Mouse (Mus musculus): ENCODE results near the gene Clcn5. TPM values are rescaled to one million over a fixed set of nuclear protein-coding genes. Genes with fewer than 3 reads are reported as not detected.
A peak's percentile ranks its signal among the peaks of the same experiment; 100 is the strongest.

Clcn5 gene
- polyA plus RNA-seq (2014; fragmentation: Nextera tagmentation; extraction: Ambion mirVana): 25.1 and 27.1 TPM in 2 replicates

DNA sequence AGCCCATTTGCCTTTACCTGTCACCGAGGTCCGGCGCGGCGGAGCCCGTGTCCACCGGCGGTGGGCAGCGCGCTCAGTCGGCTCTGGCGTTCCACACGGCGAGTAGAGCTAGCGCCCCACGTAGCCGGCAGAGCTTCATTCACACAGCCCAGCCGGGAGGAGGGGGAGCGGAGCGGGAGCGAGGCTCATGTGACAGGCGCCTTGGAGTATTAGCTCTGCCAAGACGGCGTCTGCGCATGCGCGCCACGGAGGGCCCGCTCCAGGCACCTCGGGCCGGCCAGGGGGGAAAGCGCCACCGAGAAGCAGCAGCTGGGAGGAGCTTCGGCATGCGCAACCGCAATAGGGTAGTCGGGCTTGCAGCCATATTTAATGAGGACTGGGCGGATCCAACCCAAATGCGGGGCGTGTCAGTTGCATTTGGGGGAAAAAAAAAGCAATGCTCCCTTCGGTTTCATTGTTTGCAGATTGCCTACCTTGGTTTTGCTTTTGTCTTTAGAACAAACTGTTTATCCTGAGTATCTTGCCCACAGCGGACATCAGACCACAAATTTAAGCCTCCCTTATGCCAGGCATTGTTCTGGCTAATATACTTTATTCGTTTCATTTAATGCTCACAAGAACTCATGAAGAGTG lies at the start of gene Clcn5:
Gene Clcn5 (minus strand): TSS at position 270 of the 633 bp plus-strand sequence.
- Histone ChIP-seq H3K9me3 (ENCODE audit: control insufficient read depth, low read length) (no peaks in the 10 kb centered on the region), H3K36me3 (ENCODE audit: control insufficient read depth, insufficient read depth, low read length) (no peaks in the 10 kb centered on the region), H3K27ac (replicated peaks in 1 of 2; ENCODE audit: control insufficient read depth in 1 of 2, insufficient read depth in 1 of 2, low read depth in 2 of 2, low read length in 2 of 2) (peak within 1 kb of the TSS; percentile 92 to 95), H3K4me2 (ENCODE audit: low read length) (peak within 1 kb of the TSS; percentile 63), H3K27me3 (ENCODE audit: control insufficient read depth, insufficient read depth, low read length) (no peaks in the 10 kb centered on the region), H3K9ac (ENCODE audit: low read length) (peak within 1 kb of the TSS; percentile 83), H3K4me1 (ENCODE audit: control insufficient read depth in 2 of 2, insufficient read depth in 2 of 2, low read length in 2 of 2) (peaks cover 0 to 8% of the 10 kb centered on the region in 2 experiments; a peak in 2 of 4 replicates), H3K4me3 (ENCODE audit: control insufficient read depth in 1 of 2, insufficient read depth in 1 of 2, low read depth in 1 of 2, low read length in 2 of 2) (peak within 1 kb of the TSS; percentile 68 to 95)
- 21% methylated on average over 43 of the region's 43 CpGs for WGBS
- ATAC-seq (ENCODE audit: insufficient number of reproducible peaks, insufficient read depth, low FRiP score, low read depth): peak; percentile 99

DNA sequence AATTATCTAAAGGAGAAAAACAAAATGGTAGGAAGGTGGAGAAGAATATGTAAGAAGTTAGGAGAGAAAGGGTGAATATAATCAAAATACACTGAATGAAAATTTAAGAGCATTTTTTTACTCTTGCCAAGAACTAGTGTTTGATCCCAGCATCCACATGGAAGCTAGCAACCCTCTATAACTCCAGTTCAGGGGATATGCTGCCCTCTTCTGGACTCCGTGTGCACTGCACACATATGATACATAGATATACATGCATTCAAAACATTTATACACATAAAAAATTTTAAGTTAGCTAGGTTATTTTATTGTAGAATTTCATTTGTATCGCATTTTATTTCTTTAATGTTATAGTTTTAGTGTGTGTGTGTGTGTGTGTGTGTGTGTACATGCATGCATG lies 6.3 kb upstream of the Clcn5 start:
- whole genome bisulfite sequencing: 38% methylated on average over 2 of the region's 2 CpGs
- no peaks in the 10 kb centered on the region for H3K9me3 ChIP-seq (ENCODE audit: control insufficient read depth, low read length)
- H3K27ac ChIP-seq (replicated peaks in 1 of 2; ENCODE audit: control insufficient read depth in 1 of 2, insufficient read depth in 1 of 2, low read depth in 2 of 2, low read length in 2 of 2): no peak overlapping the region
- no peak for ATAC-seq (ENCODE audit: insufficient number of reproducible peaks, insufficient read depth, low FRiP score, low read depth)
- no peaks in the 10 kb centered on the region for H3K36me3 ChIP-seq (ENCODE audit: control insufficient read depth, insufficient read depth, low read length)
- no peaks in the 10 kb centered on the region for H3K27me3 ChIP-seq (ENCODE audit: control insufficient read depth, insufficient read depth, low read length)
- H3K9ac ChIP-seq (ENCODE audit: low read length): no peak overlapping the region
- no peaks in the 10 kb centered on the region for H3K4me1 ChIP-seq (ENCODE audit: control insufficient read depth in 2 of 2, insufficient read depth in 2 of 2, low read length in 2 of 2)
- H3K4me2 ChIP-seq (ENCODE audit: low read length): no peak overlapping the region
- no peak overlapping the region for H3K4me3 ChIP-seq (ENCODE audit: control insufficient read depth in 1 of 2, insufficient read depth in 1 of 2, low read depth in 1 of 2, low read length in 2 of 2)

- 13% methylated on average over 7 of the region's 7 CpGs for WGBS
- H3K4me1 ChIP-seq (ENCODE audit: control insufficient read depth in 2 of 2, insufficient read depth in 2 of 2, low read length in 2 of 2): no peaks in the 10 kb centered on the region
- no peaks in the 10 kb centered on the region for H3K9me3 ChIP-seq (ENCODE audit: control insufficient read depth, low read length)
- no peak overlapping the region for H3K4me2 ChIP-seq (ENCODE audit: low read length)
- no peak overlapping the region for H3K4me3 ChIP-seq (ENCODE audit: control insufficient read depth in 1 of 2, insufficient read depth in 1 of 2, low read depth in 1 of 2, low read length in 2 of 2)
- ATAC-seq (ENCODE audit: insufficient number of reproducible peaks, insufficient read depth, low FRiP score, low read depth): no peak
- no peaks in the 10 kb centered on the region for H3K27me3 ChIP-seq (ENCODE audit: control insufficient read depth, insufficient read depth, low read length)
- no peaks in the 10 kb centered on the region for H3K36me3 ChIP-seq (ENCODE audit: control insufficient read depth, insufficient read depth, low read length)
- no peak overlapping the region for H3K9ac ChIP-seq (ENCODE audit: low read length)
- H3K27ac ChIP-seq (replicated peaks in 1 of 2; ENCODE audit: control insufficient read depth in 1 of 2, insufficient read depth in 1 of 2, low read depth in 2 of 2, low read length in 2 of 2): no peak overlapping the region
These were observed 3.1 kb upstream of the Clcn5 start for GRCm38 (mm10) chrX:7322288-7322687.

DNA sequence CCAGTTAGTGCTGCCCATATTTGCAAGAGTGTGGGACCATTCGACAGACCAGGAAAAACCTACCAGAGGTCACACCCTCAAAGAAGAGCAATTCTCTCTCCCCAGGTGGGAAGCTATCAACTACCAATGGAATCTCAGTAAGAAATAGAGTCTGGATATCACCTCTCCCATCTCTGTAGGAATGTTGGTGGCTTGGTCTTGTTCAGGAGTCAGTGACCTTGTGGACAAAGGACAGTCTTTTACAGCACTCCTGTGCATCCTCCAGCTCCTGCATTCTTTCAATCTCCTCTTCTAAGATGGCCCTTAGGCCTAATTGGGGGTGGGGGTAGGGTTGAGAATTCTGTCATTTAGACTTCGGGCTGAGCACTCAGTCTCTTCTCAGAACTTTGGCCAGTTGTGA lies 1.4 kb upstream of the Clcn5 start:
- Histone ChIP-seq H3K9me3 (ENCODE audit: control insufficient read depth, low read length) (no peaks in the 10 kb centered on the region), H3K27ac (replicated peaks in 1 of 2; ENCODE audit: control insufficient read depth in 1 of 2, insufficient read depth in 1 of 2, low read depth in 2 of 2, low read length in 2 of 2) (no peak overlapping the region), H3K27me3 (ENCODE audit: control insufficient read depth, insufficient read depth, low read length) (no peaks in the 10 kb centered on the region), H3K9ac (ENCODE audit: low read length) (no peak overlapping the region), H3K4me3 (ENCODE audit: control insufficient read depth in 1 of 2, insufficient read depth in 1 of 2, low read depth in 1 of 2, low read length in 2 of 2) (no peak overlapping the region), H3K36me3 (ENCODE audit: control insufficient read depth, insufficient read depth, low read length) (no peaks in the 10 kb centered on the region), H3K4me2 (ENCODE audit: low read length) (no peak overlapping the region), H3K4me1 (ENCODE audit: control insufficient read depth in 2 of 2, insufficient read depth in 2 of 2, low read length in 2 of 2) (no peaks in the 10 kb centered on the region)
- 47% methylated on average over 2 of the region's 2 CpGs for WGBS
- no peak for ATAC-seq (ENCODE audit: insufficient number of reproducible peaks, insufficient read depth, low FRiP score, low read depth)

- Histone ChIP-seq H3K4me3 (ENCODE audit: control insufficient read depth in 1 of 2, insufficient read depth in 1 of 2, low read depth in 1 of 2, low read length in 2 of 2) (peak overlapping the region; percentile 68 to 95), H3K27me3 (ENCODE audit: control insufficient read depth, insufficient read depth, low read length) (no peaks in the 10 kb centered on the region), H3K9ac (ENCODE audit: low read length) (peak overlapping the region; percentile 83), H3K9me3 (ENCODE audit: control insufficient read depth, low read length) (no peaks in the 10 kb centered on the region), H3K4me2 (ENCODE audit: low read length) (peak overlapping the region; percentile 63), H3K36me3 (ENCODE audit: control insufficient read depth, insufficient read depth, low read length) (no peaks in the 10 kb centered on the region), H3K27ac (replicated peaks in 1 of 2; ENCODE audit: control insufficient read depth in 1 of 2, insufficient read depth in 1 of 2, low read depth in 2 of 2, low read length in 2 of 2) (peak overlapping the region; percentile 92 to 95), H3K4me1 (ENCODE audit: control insufficient read depth in 2 of 2, insufficient read depth in 2 of 2, low read length in 2 of 2) (peaks cover 0 to 8% of the 10 kb centered on the region in 2 experiments; a peak in 2 of 4 replicates)
- peak; percentile 68 for ATAC-seq (ENCODE audit: insufficient number of reproducible peaks, insufficient read depth, low FRiP score, low read depth)
- WGBS: 15% methylated on average over 36 of the region's 37 CpGs
These were observed 570 bp downstream of the Clcn5 start for GRCm38 (mm10) chrX:7318551-7319025.

DNA sequence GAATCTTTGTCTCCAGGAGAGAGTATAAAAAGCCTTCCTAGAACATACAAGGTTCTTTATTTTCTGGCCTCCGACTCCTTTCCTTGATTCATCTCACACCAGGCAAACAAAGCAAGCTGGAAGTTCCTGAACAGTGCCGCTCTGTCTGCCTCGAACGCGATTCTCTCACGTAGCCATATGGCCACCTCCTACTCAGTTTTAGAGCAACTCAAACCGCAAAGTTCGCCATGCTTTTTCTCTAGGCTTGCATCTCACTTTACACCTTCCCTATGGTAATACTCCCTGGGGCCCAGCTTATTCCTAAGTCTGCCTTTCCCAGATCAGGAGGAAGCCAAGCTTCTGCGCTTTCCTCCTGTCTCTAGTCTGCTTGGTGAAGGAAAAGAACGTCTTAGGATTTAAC lies 4.0 kb downstream of the Clcn5 start:
- Histone ChIP-seq H3K4me3 (ENCODE audit: control insufficient read depth in 1 of 2, insufficient read depth in 1 of 2, low read depth in 1 of 2, low read length in 2 of 2) (peak overlapping the region in 1 of 2 experiments; percentile 1; a peak in 1 of 4 replicates), H3K9me3 (ENCODE audit: control insufficient read depth, low read length) (no peaks in the 10 kb centered on the region), H3K4me2 (ENCODE audit: low read length) (peak overlapping the region; percentile 53), H3K4me1 (ENCODE audit: control insufficient read depth in 2 of 2, insufficient read depth in 2 of 2, low read length in 2 of 2) (peaks cover 0 to 8% of the 10 kb centered on the region in 2 experiments; a peak in 2 of 4 replicates), H3K27ac (replicated peaks in 1 of 2; ENCODE audit: control insufficient read depth in 1 of 2, insufficient read depth in 1 of 2, low read depth in 2 of 2, low read length in 2 of 2) (peak overlapping the region; percentile 17 to 41; a peak in 3 of 4 replicates), H3K27me3 (ENCODE audit: control insufficient read depth, insufficient read depth, low read length) (no peaks in the 10 kb centered on the region), H3K9ac (ENCODE audit: low read length) (peak overlapping the region; percentile 55), H3K36me3 (ENCODE audit: control insufficient read depth, insufficient read depth, low read length) (no peaks in the 10 kb centered on the region)
- 30% methylated on average over 10 of the region's 10 CpGs for WGBS
- ATAC-seq (ENCODE audit: insufficient number of reproducible peaks, insufficient read depth, low FRiP score, low read depth): no peak

DNA sequence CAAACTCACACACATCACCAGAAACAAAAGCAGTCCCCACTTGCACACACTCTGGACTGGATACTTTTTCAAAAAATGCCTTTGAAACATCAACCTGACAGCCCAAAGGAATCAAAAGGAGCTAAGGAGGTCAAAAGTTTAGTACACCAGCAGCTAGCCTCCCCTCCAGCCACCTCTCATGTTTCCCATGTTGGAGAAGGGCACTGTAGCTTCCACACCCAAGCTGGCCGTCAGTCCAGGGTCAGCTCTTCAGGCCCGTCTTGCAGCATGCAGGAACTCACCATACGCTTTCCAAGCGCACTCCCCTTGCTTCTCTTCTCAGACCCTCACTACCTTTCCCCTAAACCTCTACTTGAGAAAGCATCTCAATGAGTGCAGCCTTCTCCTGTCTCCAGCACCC lies 4.5 kb downstream of the Clcn5 start:
- Histone ChIP-seq H3K4me2 (ENCODE audit: low read length) (peak overlapping the region; percentile 53), H3K27ac (replicated peaks in 1 of 2; ENCODE audit: control insufficient read depth in 1 of 2, insufficient read depth in 1 of 2, low read depth in 2 of 2, low read length in 2 of 2) (peak overlapping the region; percentile 17 to 41; a peak in 3 of 4 replicates), H3K27me3 (ENCODE audit: control insufficient read depth, insufficient read depth, low read length) (no peaks in the 10 kb centered on the region), H3K4me1 (ENCODE audit: control insufficient read depth in 2 of 2, insufficient read depth in 2 of 2, low read length in 2 of 2) (peaks cover 0 to 8% of the 10 kb centered on the region in 2 experiments; a peak in 2 of 4 replicates), H3K36me3 (ENCODE audit: control insufficient read depth, insufficient read depth, low read length) (no peaks in the 10 kb centered on the region), H3K9me3 (ENCODE audit: control insufficient read depth, low read length) (no peaks in the 10 kb centered on the region), H3K4me3 (ENCODE audit: control insufficient read depth in 1 of 2, insufficient read depth in 1 of 2, low read depth in 1 of 2, low read length in 2 of 2) (peak overlapping the region; percentile 13 to 16; a peak in 2 of 4 replicates), H3K9ac (ENCODE audit: low read length) (peak overlapping the region; percentile 55)
- 32% methylated on average over 4 of the region's 4 CpGs for WGBS
- ATAC-seq (ENCODE audit: insufficient number of reproducible peaks, insufficient read depth, low FRiP score, low read depth): no peak

Measured in heart, embryonic 14.5 days (tissue).